ENCODE assay signal across 20 mouse cellular contexts in the genomic region with DNA sequence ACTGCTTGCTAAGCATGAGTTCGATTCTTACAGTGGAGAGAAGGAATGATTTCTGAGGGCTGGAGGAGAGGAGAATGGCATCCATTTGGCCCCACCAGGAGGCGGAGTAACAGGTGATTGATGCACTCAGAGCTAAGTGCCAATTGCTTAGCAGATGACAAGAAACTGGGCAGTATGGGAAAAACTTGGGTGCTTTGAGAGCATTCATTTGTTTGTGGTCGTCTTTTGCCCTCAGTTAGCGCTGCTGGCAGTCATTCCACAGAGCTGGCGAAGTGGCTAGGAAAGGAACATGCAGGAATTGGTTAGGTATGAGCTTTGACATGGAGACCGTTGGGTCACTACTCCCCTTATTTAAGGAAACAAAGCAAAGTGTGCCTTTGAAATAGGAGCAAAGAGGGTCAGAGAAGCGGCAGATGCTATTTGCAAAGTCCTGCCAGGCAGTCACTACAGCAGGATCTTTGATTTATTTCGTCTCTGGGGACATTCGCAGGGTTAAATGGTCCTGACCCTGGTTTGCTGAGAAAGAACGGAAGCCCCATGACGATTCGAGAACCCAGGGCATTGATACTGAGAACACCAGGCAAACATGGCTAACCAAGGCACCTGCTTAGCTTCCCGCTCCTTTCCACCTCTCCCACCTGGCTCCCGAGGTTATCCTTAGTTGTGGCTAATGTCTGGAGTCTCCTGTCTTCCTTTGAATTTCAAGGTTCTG. TPM values are rescaled to one million over a fixed set of nuclear protein-coding genes. Genes with fewer than 3 reads are reported as not detected.
A peak's percentile ranks its signal among the peaks of the same experiment; 100 is the strongest.
DNase-seq lines count a peak whose midpoint lies in the region; ATAC-seq and TF ChIP-seq lines count a peak whose summit lies in the region.
"Had no signal": no experiment of that assay in that cellular context is flagged by ENCODE, and none has a peak within 500 bp of the region (broad histone marks: within the 10 kb centered on the region; RNA-seq: fewer than 3 reads in every experiment).

No protein-coding gene starts in this region.

- peaks cover 12% of the 10 kb centered on the region; the same call in 1 of the 2 replicates for H3K4me1 ChIP-seq in hindbrain, embryonic 11.5 days (replicated peaks; ENCODE audit: control insufficient read depth, insufficient read depth, low read length)
- 0 out of 2 replicates have a peak, but pooled peaks cover 8% of the 10 kb centered on the region for H3K4me1 ChIP-seq in hindbrain, postnatal 0 days (ENCODE audit: insufficient read depth, low read length)
- H3K4me1 ChIP-seq in neural tube, embryonic 11.5 days (ENCODE audit: control insufficient read depth, insufficient read depth, low read length), result peaks cover 32% of the 10 kb centered on the region
- H3K4me1 ChIP-seq in neural tube, embryonic 15.5 days, result peaks cover 49% of the 10 kb centered on the region
- H3K4me1 ChIP-seq: megakaryocyte, embryonic 14.5 days had no signal

- no peak overlapping the region for H3K4me3 ChIP-seq in hindbrain, embryonic 11.5 days (ENCODE audit: low read depth, low read length)
- H3K4me3 ChIP-seq in hindbrain, postnatal 0 days (ENCODE audit: low read length), result no peak overlapping the region
- no peak overlapping the region for H3K4me3 ChIP-seq in neural tube, embryonic 11.5 days (ENCODE audit: low read depth, low read length)
- H3K4me3 ChIP-seq in neural tube, embryonic 15.5 days (replicated peaks), result no peak overlapping the region
- H3K4me3 ChIP-seq: embryonic facial prominence, embryonic 15.5 days; heart, embryonic 15.5 days; hindbrain, embryonic 15.5 days; kidney, embryonic 15.5 days; limb, embryonic 15.5 days; liver, embryonic 15.5 days; megakaryocyte, embryonic 14.5 days had no signal

- ATAC-seq in hindbrain, embryonic 11.5 days (ENCODE audit: low FRiP score), result no peak
- no peak for ATAC-seq in hindbrain, postnatal 0 days
- ATAC-seq in neural tube, embryonic 11.5 days (ENCODE audit: insufficient read depth, low FRiP score, low TSS enrichment), result no peak
- no peak for ATAC-seq in neural tube, embryonic 15.5 days (ENCODE audit: low FRiP score)
- ATAC-seq: forebrain, postnatal 0 days; intestine, postnatal 0 days had no signal

- WGBS in hindbrain, embryonic 11.5 days, result 28% methylated on average over 14 of the region's 14 CpGs
- 36% methylated on average over 14 of the region's 14 CpGs for WGBS in hindbrain, postnatal 0 days
- 20% methylated on average over 14 of the region's 14 CpGs for WGBS in neural tube, embryonic 11.5 days
- WGBS in neural tube, embryonic 15.5 days, result 26% methylated on average over 14 of the region's 14 CpGs

- no peak overlapping the region for H3K4me2 ChIP-seq in hindbrain, embryonic 11.5 days (replicated peaks; ENCODE audit: low read depth, low read length)
- no peak overlapping the region for H3K4me2 ChIP-seq in hindbrain, postnatal 0 days (ENCODE audit: low read depth, low read length)
- H3K4me2 ChIP-seq in neural tube, embryonic 11.5 days (ENCODE audit: low read depth), result no peak overlapping the region
- no peak overlapping the region for H3K4me2 ChIP-seq in neural tube, embryonic 15.5 days
- H3K4me2 ChIP-seq: embryonic facial prominence, embryonic 15.5 days; heart, embryonic 15.5 days; hindbrain, embryonic 15.5 days; kidney, embryonic 15.5 days; limb, embryonic 15.5 days; liver, embryonic 15.5 days had no signal

- peak; percentile 59 for DNase-seq in hindbrain, embryonic 11.5 days (ENCODE audit: low spot score)
- DNase-seq in hindbrain, postnatal 0 days (ENCODE audit: low spot score), result no peak
- DNase-seq in neural tube, embryonic 11.5 days (ENCODE audit: low spot score), result no peak
- peak; percentile 60 for DNase-seq in embryo, embryonic 10 days (ENCODE audit: low spot score)
- DNase-seq in embryo, embryonic 11 days, result peak; percentile 59
- DNase-seq in gastrocnemius, adult 18-20 months (ENCODE audit: low spot score), result no peak
- DNase-seq: adrenal gland, adult 2 months; cerebellum, adult 9-10 months; forebrain, postnatal 0 days; lung, postnatal 14 days; thymus, postnatal 4 days had no signal

- no peak for TF ChIP-seq CTCF in hindbrain, postnatal 0 days (IDR thresholded peaks at IDR 0.05; ENCODE audit: low read depth)

- H3K36me3 ChIP-seq in hindbrain, embryonic 11.5 days (ENCODE audit: control insufficient read depth, insufficient read depth, low read length), result no peaks in the 10 kb centered on the region
- H3K36me3 ChIP-seq in hindbrain, postnatal 0 days (ENCODE audit: insufficient read depth, low read length), result no peaks in the 10 kb centered on the region
- H3K36me3 ChIP-seq in neural tube, embryonic 11.5 days (ENCODE audit: control insufficient read depth, insufficient read depth, low read length), result no peaks in the 10 kb centered on the region
- H3K36me3 ChIP-seq in neural tube, embryonic 15.5 days, result no peaks in the 10 kb centered on the region
- H3K36me3 ChIP-seq: heart, embryonic 15.5 days; hindbrain, embryonic 15.5 days; liver, embryonic 15.5 days had no signal

- H3K27me3 ChIP-seq in hindbrain, embryonic 11.5 days (ENCODE audit: control insufficient read depth, insufficient read depth, low read length), result no peaks in the 10 kb centered on the region
- no peaks in the 10 kb centered on the region for H3K27me3 ChIP-seq in hindbrain, postnatal 0 days (ENCODE audit: insufficient read depth, low read length)
- no peaks in the 10 kb centered on the region for H3K27me3 ChIP-seq in neural tube, embryonic 11.5 days (ENCODE audit: control insufficient read depth, insufficient read depth, low read length)
- H3K27me3 ChIP-seq in neural tube, embryonic 15.5 days (replicated peaks), result no peaks in the 10 kb centered on the region
- H3K27me3 ChIP-seq: embryonic facial prominence, embryonic 15.5 days; heart, embryonic 15.5 days; hindbrain, embryonic 15.5 days; kidney, embryonic 15.5 days; limb, embryonic 15.5 days; liver, embryonic 15.5 days had no signal

- no peak overlapping the region for H3K9ac ChIP-seq in hindbrain, embryonic 11.5 days (ENCODE audit: low read depth, low read length)
- H3K9ac ChIP-seq in hindbrain, postnatal 0 days (replicated peaks; ENCODE audit: low read length), result no peak overlapping the region
- H3K9ac ChIP-seq in neural tube, embryonic 11.5 days (ENCODE audit: low read length), result no peak overlapping the region
- no peak overlapping the region for H3K9ac ChIP-seq in neural tube, embryonic 15.5 days (replicated peaks)
- H3K9ac ChIP-seq: embryonic facial prominence, embryonic 15.5 days; forebrain, postnatal 0 days; heart, embryonic 15.5 days; hindbrain, embryonic 15.5 days; kidney, embryonic 15.5 days; limb, embryonic 15.5 days; liver, embryonic 15.5 days had no signal

- H3K9me3 ChIP-seq in hindbrain, embryonic 11.5 days (ENCODE audit: control insufficient read depth, low read length), result no peaks in the 10 kb centered on the region
- no peaks in the 10 kb centered on the region for H3K9me3 ChIP-seq in hindbrain, postnatal 0 days (ENCODE audit: low read length)
- H3K9me3 ChIP-seq in neural tube, embryonic 11.5 days (ENCODE audit: control insufficient read depth, low read length), result no peaks in the 10 kb centered on the region
- no peaks in the 10 kb centered on the region for H3K9me3 ChIP-seq in neural tube, embryonic 15.5 days (replicated peaks)
- H3K9me3 ChIP-seq: embryonic facial prominence, embryonic 15.5 days; heart, embryonic 15.5 days; hindbrain, embryonic 15.5 days; kidney, embryonic 15.5 days; limb, embryonic 15.5 days; liver, embryonic 15.5 days; megakaryocyte, embryonic 14.5 days had no signal

- H3K27ac ChIP-seq in hindbrain, embryonic 11.5 days (ENCODE audit: low read depth, low read length), result 0 out of 2 replicates have a peak overlapping the region, but pooled peaks have one; percentile 7
- no peak overlapping the region for H3K27ac ChIP-seq in hindbrain, postnatal 0 days
- 0 out of 2 replicates have a peak overlapping the region, but pooled peaks have one; percentile 5 for H3K27ac ChIP-seq in neural tube, embryonic 11.5 days (ENCODE audit: low read depth, low read length)
- H3K27ac ChIP-seq in neural tube, embryonic 15.5 days (replicated peaks), result no peak overlapping the region; the same call in 1 of the 2 replicates
- H3K27ac ChIP-seq: embryonic facial prominence, embryonic 15.5 days; heart, embryonic 15.5 days; hindbrain, embryonic 15.5 days; kidney, embryonic 15.5 days; limb, embryonic 15.5 days; liver, embryonic 15.5 days had no signal

RNA-seq across cellular contexts. Expression of a gene that starts 12.1 kb away (rescaled TPM):
- 18.0 and 21.7 TPM in 2 replicates for polyA plus RNA-seq in hindbrain, embryonic 11.5 days (2014; fragmentation: Nextera tagmentation; extraction: Ambion mirVana)
- total RNA-seq in hindbrain, postnatal 0 days (2014; rRNA removed), result 36.5 and 38.8 TPM in 2 replicates
- polyA plus RNA-seq in hindbrain, postnatal 0 days (2015; fragmentation: Nextera tagmentation; extraction: Ambion mirVana), result 14.6 and 15.7 TPM in 2 replicates
- polyA plus RNA-seq in neural tube, embryonic 11.5 days (2014; fragmentation: Nextera tagmentation; extraction: Ambion mirVana), result 31.0 and 35.9 TPM in 2 replicates
- 14.2 and 14.4 TPM in 2 replicates for polyA plus RNA-seq in neural tube, embryonic 15.5 days (2015; fragmentation: Nextera tagmentation; extraction: Ambion mirVana)
- 1 to 10 TPM; 2.5 to 3.7 TPM for total RNA-seq in gastrocnemius, adult 18-20 months (2021)

Comparison
In these comparisons a context has a peak if more than half of its experiments do, and no peak if none do; other contexts are left out.
1. DNase-seq: peak in hindbrain, embryonic 11.5 days (single experiment), embryo, embryonic 10 days (single experiment) and embryo, embryonic 11 days (single experiment); none in hindbrain, postnatal 0 days (single experiment), neural tube, embryonic 11.5 days (single experiment) and gastrocnemius, adult 18-20 months (single experiment).
2. H3K27ac ChIP-seq: peak in hindbrain, embryonic 11.5 days (single experiment) and neural tube, embryonic 11.5 days (single experiment); none in hindbrain, postnatal 0 days (single experiment) and neural tube, embryonic 15.5 days (single experiment).